Mouse (Mus musculus): Measurements from ENCODE around the gene Podxl2. TPM values are rescaled to one million over a fixed set of nuclear protein-coding genes. Genes with fewer than 3 reads are reported as not detected.

The Podxl2 gene
- total RNA-seq, 2 experiments from 2014 or later, result 16.5 to 16.8 TPM

GRCm38 (mm10) chr6:88890832-88891231 is 16.0 kb upstream of the Podxl2 start:
- intact Hi-C loops (cut with DNase I), result no loop called here
- no peak for DNase-seq (ENCODE audit: low spot score)

- no peak for DNase-seq (ENCODE audit: low spot score)
- intact Hi-C loops (cut with DNase I), result no loop called here
Measured at GRCm38 (mm10) chr6:88889410-88890042, 14.7 kb upstream of the Podxl2 start.

- intact Hi-C loops (cut with DNase I), result no loop called here
- no peak for DNase-seq (ENCODE audit: low spot score)
Measured at GRCm38 (mm10) chr6:88886417-88886967, 11.6 kb upstream of the Podxl2 start.

- DNase-seq (ENCODE audit: low spot score), result no peak
- intact Hi-C loops (cut with DNase I), result no loop called here
Measured at GRCm38 (mm10) chr6:88885644-88886416, 11.0 kb upstream of the Podxl2 start.

- intact Hi-C loops (cut with DNase I), result no loop called here
- no peak for DNase-seq (ENCODE audit: low spot score)
Measured at GRCm38 (mm10) chr6:88884690-88885089, 9.8 kb upstream of the Podxl2 start.

GRCm38 (mm10) chr6:88884195-88884594 is 9.4 kb upstream of the Podxl2 start:
- no peak for DNase-seq (ENCODE audit: low spot score)

GRCm38 (mm10) chr6:88881334-88881733 is 6.5 kb upstream of the Podxl2 start:
- intact Hi-C loops (cut with DNase I), result no loop called here
- DNase-seq (ENCODE audit: low spot score), result no peak

More at GRCm38 (mm10) chr6:88884195-88884594, 9.4 kb upstream of the Podxl2 start:
- intact Hi-C loops (cut with DNase I), result no loop called here

GRCm38 (mm10) chr6:88879471-88879870 is 4.6 kb upstream of the Podxl2 start:
- DNase-seq (ENCODE audit: low spot score), result no peak
- intact Hi-C loops (cut with DNase I), result no loop called here

- intact Hi-C loops (cut with DNase I), result no loop called here
- no peak for DNase-seq (ENCODE audit: low spot score)
Measured at GRCm38 (mm10) chr6:88873965-88874867, 628 bp downstream of the Podxl2 start.

GRCm38 (mm10) chr6:88872811-88873210 is 2.0 kb downstream of the Podxl2 start:
- DNase-seq (ENCODE audit: low spot score), result no peak
- intact Hi-C loops (cut with DNase I), result no loop called here

- no peak for DNase-seq (ENCODE audit: low spot score)
- intact Hi-C loops (cut with DNase I), result no loop called here
Measured at GRCm38 (mm10) chr6:88871546-88871945, 3.3 kb downstream of the Podxl2 start.

- intact Hi-C loops (cut with DNase I), result no loop called here
- no peak for DNase-seq (ENCODE audit: low spot score)
Measured at GRCm38 (mm10) chr6:88870594-88870993, 4.2 kb downstream of the Podxl2 start.

GRCm38 (mm10) chr6:88869459-88869858 is 5.4 kb downstream of the Podxl2 start:
- intact Hi-C loops (cut with DNase I), result no loop called here
- DNase-seq (ENCODE audit: low spot score), result no peak

GRCm38 (mm10) chr6:88865704-88866103 is 9.1 kb downstream of the Podxl2 start:
- DNase-seq (ENCODE audit: low spot score), result no peak
- intact Hi-C loops (cut with DNase I), result no loop called here

- DNase-seq (ENCODE audit: low spot score), result no peak
- intact Hi-C loops (cut with DNase I), result no loop called here
Measured at GRCm38 (mm10) chr6:88860914-88861313, 13.9 kb downstream of the Podxl2 start.

GRCm38 (mm10) chr6:88858341-88858740 is 16.5 kb downstream of the Podxl2 start:
- intact Hi-C loops (cut with DNase I), result loop anchor here (2.0 kb wide), 1 partner anchor 34 kb away; no protein-coding TSS in a partner anchor
- no peak for DNase-seq (ENCODE audit: low spot score)

- intact Hi-C loops (cut with DNase I), result loop anchor here (2.0 kb wide), 1 partner anchor 35 kb away; no protein-coding TSS in a partner anchor
- DNase-seq (ENCODE audit: low spot score), result no peak
Measured at GRCm38 (mm10) chr6:88857830-88858229, 17.0 kb downstream of the Podxl2 start.

- DNase-seq (ENCODE audit: low spot score), result peak; percentile 37
- intact Hi-C loops (cut with DNase I), result no loop called here
Measured at GRCm38 (mm10) chr6:88857249-88857648, 17.6 kb downstream of the Podxl2 start.

- DNase-seq (ENCODE audit: low spot score), result no peak
- intact Hi-C loops (cut with DNase I), result loop anchor here (2.0 kb wide), 1 partner anchor 307 kb away; no protein-coding TSS in a partner anchor
Measured at GRCm38 (mm10) chr6:88855636-88856035, 19.2 kb downstream of the Podxl2 start.

GRCm38 (mm10) chr6:88854509-88854908 is 20.3 kb downstream of the Podxl2 start:
- no peak for DNase-seq (ENCODE audit: low spot score)
- intact Hi-C loops (cut with DNase I), result loop anchor here (2.0 kb wide), 1 partner anchor 306 kb away; no protein-coding TSS in a partner anchor

All from heart, postnatal 25 days (tissue).